Mouse (Mus musculus) liver, postnatal 0 days (tissue): ENCODE results near the gene Dlgap5. TPM values are rescaled to one million over a fixed set of nuclear protein-coding genes. Genes with fewer than 3 reads are reported as not detected.

Experiments used
- ATAC-seq: fragments of 200-750 bp; cut with Nextera tagmentation; 2 replicates; pipeline ENCODE4 v1.8.0; 2017; ENCODE audit warnings: mild to moderate bottlenecking, moderate library complexity
- DNase-seq: peaks from one replicate; pipeline ENCODE4 v3.0.0-alpha.2; 2016
- H3K27ac ChIP-seq: fragments of 300-500 bp; sonication (generic); 2 replicates; pipeline ENCODE4 v1.5.1; 2014; ENCODE audit warnings: antibody characterized with exemption, moderate library complexity, mild to moderate bottlenecking, low read depth
- H3K27me3 ChIP-seq: fragments of 300-500 bp; sonication (generic); 2 replicates; pipeline ENCODE4 v1.6.1; 2014; ENCODE audit warnings: low read length, control low read depth, mixed read lengths; ENCODE audit not compliant: insufficient read depth
- H3K36me3 ChIP-seq: fragments of 300-500 bp; sonication (generic); replicated peaks from 2 replicates; pipeline ENCODE4 v1.6.1; 2014; ENCODE audit warnings: mild to moderate bottlenecking, control low read depth, low read length, moderate library complexity, mixed read lengths; ENCODE audit not compliant: insufficient read depth
- H3K4me1 ChIP-seq: fragments of 300-500 bp; sonication (generic); 2 replicates; pipeline ENCODE4 v1.6.1; 2014; ENCODE audit warnings: antibody characterized with exemption, mild to moderate bottlenecking, control low read depth; ENCODE audit not compliant: insufficient read depth
- H3K4me2 ChIP-seq: fragments of 300-500 bp; sonication (generic); 2 replicates; pipeline ENCODE4 v1.6.1; 2014; ENCODE audit warnings: low read depth, mild to moderate bottlenecking, low read length, moderate library complexity, mixed read lengths
- H3K4me3 ChIP-seq: fragments of 300-500 bp; sonication (generic); 2 replicates; pipeline ENCODE4 v1.5.1; 2014; ENCODE audit warnings: low read depth, low read length
- H3K9ac ChIP-seq: fragments of 300-500 bp; sonication (generic); replicated peaks from 2 replicates; pipeline ENCODE4 v1.6.1; 2014; ENCODE audit warnings: mild to moderate bottlenecking, moderate library complexity
- H3K9me3 ChIP-seq: fragments of 300-500 bp; sonication (generic); 2 replicates; pipeline ENCODE4 v1.6.1; 2016; ENCODE audit warnings: mild to moderate bottlenecking, control low read depth, low read length, mixed read lengths
- CTCF ChIP-seq: sonication (generic); IDR thresholded peaks from 2 replicates; pipeline ENCODE4 v1.5.1; 2016; ENCODE audit warnings: antibody characterized with exemption, low read depth
- EP300 ChIP-seq: IDR thresholded peaks from 2 replicates; pipeline ENCODE4 v1.6.1; 2016; ENCODE audit warnings: antibody characterized with exemption, low read depth, mild to moderate bottlenecking
- WGBS: fragments of 180-500 bp; shearing (Covaris S2); extraction: QIAGEN DNeasy Blood & Tissue Kit; methylation state at CpG from one replicate; pipeline ENCODE4 v1.1.7; 2014; ENCODE audit not compliant: insufficient replicate concordance; 5-methylcytosine and 5-hydroxymethylcytosine counted together
- polyA plus RNA-seq: library from polyadenylated mRNA; unstranded; fragments of >200 nt; fragmentation: Nextera tagmentation; extraction: Ambion mirVana; gene quantifications from 2 replicates; pipeline ENCODE4 v1.2.1, GENCODE M21; 2015

Gene Dlgap5
- 16.9 and 17.9 TPM in 2 replicates for polyA plus RNA-seq

DNA sequence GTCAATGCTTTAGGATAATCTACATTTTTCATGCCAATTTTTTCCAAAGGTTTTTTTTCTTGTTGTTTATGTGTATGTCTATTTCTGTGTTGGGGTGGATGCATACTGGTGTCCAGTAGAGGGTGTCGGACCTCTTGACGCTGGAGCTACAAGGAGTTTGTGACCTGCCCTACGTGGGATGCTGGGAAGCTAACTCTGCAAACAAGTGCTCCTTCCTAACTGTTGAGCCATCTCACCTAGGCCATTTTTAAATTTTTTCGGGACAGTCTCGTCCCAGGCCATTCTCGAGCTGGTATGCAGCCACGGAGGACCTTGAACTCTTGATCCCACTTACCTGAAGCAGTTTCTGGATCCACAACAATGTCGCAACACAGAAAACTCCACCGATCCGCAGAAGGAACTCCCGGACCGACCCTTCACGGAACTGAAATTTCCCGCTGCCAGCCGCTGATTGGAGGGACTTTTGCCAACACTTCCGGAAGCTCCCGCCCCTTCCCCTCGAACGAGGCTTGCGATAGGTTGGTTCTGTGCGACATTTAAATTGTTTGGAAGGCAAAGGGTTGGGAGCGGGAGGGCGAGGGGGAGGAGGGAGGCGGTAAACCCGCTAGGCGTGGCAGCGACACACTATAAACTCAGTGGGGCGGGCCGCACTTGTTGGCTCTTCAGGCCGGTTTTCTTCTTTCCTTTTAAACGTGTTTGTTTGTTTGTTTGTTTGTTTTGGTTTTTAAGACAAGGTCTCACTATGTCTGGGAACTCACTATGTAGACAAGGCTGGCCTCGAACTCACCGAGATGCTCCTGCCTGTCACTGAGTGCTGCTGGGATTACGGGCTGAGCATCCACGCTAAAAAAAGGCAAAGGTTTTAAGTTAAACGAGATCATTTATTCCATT, at the start of gene Dlgap5:
TSS of gene Dlgap5 (minus strand) at position 633 of the 891 bp plus-strand sequence.
- WGBS: 1% methylated on average over 36 of the region's 36 CpGs
- H3K4me3 ChIP-seq: peak within 1 kb of the TSS; percentile 88
- peaks cover 14% of the 10 kb centered on the region for H3K4me1 ChIP-seq
- H3K4me2 ChIP-seq: peak within 1 kb of the TSS; percentile 75
- H3K27ac ChIP-seq: peak within 1 kb of the TSS; percentile 70
- peak; percentile 99 for ATAC-seq
- no peaks in the 10 kb centered on the region for H3K9me3 ChIP-seq
- peak within 1 kb of the TSS; percentile 85 for H3K9ac ChIP-seq
- TF ChIP-seq CTCF: peak; percentile 46
- TF ChIP-seq EP300: peak; percentile 69
- peaks cover 31% of the 10 kb centered on the region for H3K36me3 ChIP-seq
- H3K27me3 ChIP-seq: no peaks in the 10 kb centered on the region
- DNase-seq: peak; percentile 95

DNA sequence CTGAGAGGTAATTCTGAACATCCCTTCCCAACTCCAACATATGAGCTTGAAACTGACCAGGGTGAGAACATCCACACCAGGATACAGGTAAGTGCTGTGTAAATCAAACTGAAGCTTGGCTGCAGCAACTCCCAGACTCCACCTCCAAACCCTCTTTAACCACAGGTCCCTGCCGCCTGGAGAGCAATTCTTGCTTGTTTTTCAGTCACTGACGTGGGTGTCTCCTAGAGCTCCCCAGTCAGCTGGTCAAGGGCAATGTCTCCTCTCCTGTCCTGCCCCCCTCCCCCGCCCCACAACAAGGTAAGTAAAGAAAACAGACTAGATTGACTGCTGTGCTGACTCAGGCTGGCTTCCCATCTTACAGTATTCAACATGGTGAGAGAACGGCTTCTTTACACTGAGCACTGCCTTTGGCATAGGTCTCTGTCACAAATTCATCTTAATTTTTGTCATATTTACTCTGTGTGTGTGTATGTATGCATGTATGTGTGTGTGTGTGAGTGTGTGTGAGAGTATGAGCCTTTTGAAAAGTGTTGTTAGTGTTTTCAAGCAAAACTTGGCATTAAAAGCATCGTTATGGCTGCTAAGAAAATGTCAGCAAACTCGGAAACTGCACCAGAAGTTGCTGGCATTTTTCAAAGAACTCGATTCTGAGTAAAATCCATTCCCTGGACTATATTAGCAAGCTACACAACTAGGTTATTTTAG, 47.4 kb upstream of the Dlgap5 start:
- ATAC-seq (peak; percentile 93), DNase-seq (peak; percentile 48)
- H3K9ac ChIP-seq: no peak overlapping the region
- TF ChIP-seq EP300 (no peak), CTCF (no peak)
- H3K4me1 ChIP-seq: peaks cover 7% of the 10 kb centered on the region
- no peaks in the 10 kb centered on the region for H3K27me3 ChIP-seq
- no peak overlapping the region for H3K4me3 ChIP-seq
- no peaks in the 10 kb centered on the region for H3K9me3 ChIP-seq
- H3K36me3 ChIP-seq: no peaks in the 10 kb centered on the region
- H3K27ac ChIP-seq: peak overlapping the region; percentile 65
- no peak overlapping the region; the same call in 1 of the 2 replicates for H3K4me2 ChIP-seq
- WGBS: 40% methylated on average over 7 of the region's 7 CpGs

- no peak for DNase-seq
- H3K9ac ChIP-seq: no peak overlapping the region
- WGBS: 67% methylated on average over 10 of the region's 10 CpGs
- no peak overlapping the region for H3K4me2 ChIP-seq
- no peak overlapping the region for H3K4me3 ChIP-seq
- no peaks in the 10 kb centered on the region for H3K36me3 ChIP-seq
- H3K27me3 ChIP-seq: no peaks in the 10 kb centered on the region
- H3K9me3 ChIP-seq: no peaks in the 10 kb centered on the region
- H3K4me1 ChIP-seq: peaks cover 11% of the 10 kb centered on the region
- TF ChIP-seq CTCF (no peak), EP300 (no peak)
- H3K27ac ChIP-seq: no peak overlapping the region
- ATAC-seq: no peak
Measured at GRCm38 (mm10) chr14:47464426-47464825, 46.2 kb upstream of the Dlgap5 start.

- Histone ChIP-seq H3K4me1 (peaks cover 11% of the 10 kb centered on the region), H3K4me3 (no peak overlapping the region), H3K27ac (0 out of 2 replicates have a peak overlapping the region, but pooled peaks have one; percentile 20), H3K9me3 (no peaks in the 10 kb centered on the region), H3K36me3 (no peaks in the 10 kb centered on the region), H3K4me2 (no peak overlapping the region), H3K27me3 (no peaks in the 10 kb centered on the region), H3K9ac (no peak overlapping the region)
- WGBS: 56% methylated on average over 9 of the region's 9 CpGs
- DNase-seq (no peak), ATAC-seq (no peak)
- no peak for TF ChIP-seq CTCF
- TF ChIP-seq EP300: no peak
Measured at GRCm38 (mm10) chr14:47462877-47463460, 44.8 kb upstream of the Dlgap5 start.

GRCm38 (mm10) chr14:47462453-47462852, 44.2 kb upstream of the Dlgap5 start:
- ATAC-seq (peak; percentile 51), DNase-seq (no peak)
- Histone ChIP-seq H3K4me2 (no peak overlapping the region), H3K4me3 (no peak overlapping the region), H3K27me3 (no peaks in the 10 kb centered on the region), H3K27ac (0 out of 2 replicates have a peak overlapping the region, but pooled peaks have one; percentile 20), H3K9ac (no peak overlapping the region), H3K9me3 (no peaks in the 10 kb centered on the region), H3K36me3 (no peaks in the 10 kb centered on the region), H3K4me1 (peaks cover 11% of the 10 kb centered on the region)
- 44% methylated on average over 4 of the region's 4 CpGs for WGBS
- TF ChIP-seq CTCF (no peak), EP300 (peak; percentile 32; the same call in 1 of the 2 replicates)
